Mouse (Mus musculus) limb, embryonic 14.5 days (tissue): ENCODE data around the gene 3110001I22Rik. TPM values are rescaled to one million over a fixed set of nuclear protein-coding genes. Genes with fewer than 3 reads are reported as not detected.
A peak's percentile ranks its signal among the peaks of the same experiment; 100 is the strongest.
"Not testable (repeated sequence)": the region's sequence is repeated elsewhere in the genome, so short reads cannot be mapped to it uniquely, and the experiment has no call there.

ENCODE experiments used
- ATAC-seq: fragments of 200-750 bp; cut with Nextera tagmentation; 2 replicates; pipeline ENCODE4 v1.8.0; 2017; ENCODE audit warnings: low read depth, moderate number of reproducible peaks, moderate TSS enrichment; ENCODE audit not compliant: low FRiP score
- DNase-seq: peaks from one replicate; pipeline ENCODE4 v3.0.0-alpha.2; 2015; ENCODE audit warnings: low spot score
- H3K27ac ChIP-seq: fragments of 300-500 bp; sonication (generic); replicated peaks from 2 replicates; pipeline ENCODE4 v1.5.1; 2014; ENCODE audit warnings: low read depth, mild to moderate bottlenecking, low read length, moderate library complexity, mixed read lengths
- H3K27me3 ChIP-seq: fragments of 300-500 bp; sonication (generic); 2 replicates; pipeline ENCODE4 v1.6.1; 2014; ENCODE audit warnings: low read length, mixed read lengths; ENCODE audit not compliant: control insufficient read depth, insufficient read depth
- H3K36me3 ChIP-seq: fragments of 300-500 bp; sonication (generic); 2 replicates; pipeline ENCODE4 v1.6.1; 2014; ENCODE audit warnings: mild to moderate bottlenecking, low read length, moderate library complexity, mixed read lengths; ENCODE audit not compliant: control insufficient read depth, insufficient read depth
- H3K4me1 ChIP-seq: fragments of 300-500 bp; sonication (generic); 2 replicates; pipeline ENCODE4 v1.6.1; 2014; ENCODE audit warnings: antibody characterized with exemption, low read length, mixed read lengths; ENCODE audit not compliant: control insufficient read depth, insufficient read depth
- H3K4me2 ChIP-seq: fragments of 300-500 bp; sonication (generic); replicated peaks from 2 replicates; pipeline ENCODE4 v1.6.1; 2014; ENCODE audit warnings: low read depth, mild to moderate bottlenecking, low read length, moderate library complexity; ENCODE audit not compliant: severe bottlenecking
- H3K4me3 ChIP-seq: fragments of 300-500 bp; sonication (generic); replicated peaks from 2 replicates; pipeline ENCODE4 v1.5.1; 2014; ENCODE audit warnings: low read length
- H3K9ac ChIP-seq: fragments of 300-500 bp; sonication (generic); 2 replicates; pipeline ENCODE4 v1.6.1; 2014; ENCODE audit warnings: mild to moderate bottlenecking, low read depth, low read length, moderate library complexity; ENCODE audit not compliant: severe bottlenecking
- H3K9me3 ChIP-seq: fragments of 300-500 bp; sonication (generic); 2 replicates; pipeline ENCODE4 v1.6.1; 2016; ENCODE audit warnings: low read length; ENCODE audit not compliant: control insufficient read depth
- POLR2A ChIP-seq: fragments of 200-500 bp; IDR thresholded peaks from 2 replicates; pipeline ENCODE4 v1.8.0; 2012; ENCODE audit warnings: inconsistent platforms, mild to moderate bottlenecking, moderate library complexity, borderline replicate concordance; ENCODE audit not compliant: insufficient read depth, insufficient read length; ENCODE audit errors: extremely low read depth
- whole genome bisulfite sequencing: fragments of 180-500 bp; shearing (Covaris S2); extraction: QIAGEN DNeasy Blood & Tissue Kit; methylation state at CpG from one replicate; pipeline ENCODE4 v1.1.7; 2014; 5-methylcytosine and 5-hydroxymethylcytosine counted together
- polyA plus RNA-seq, 2 experiments: library from polyadenylated mRNA; depleted of rRNA in 1 of 2; stranded (reverse) in 1 of 2; unstranded in 1 of 2; fragments of >200 nt; fragmentation: Nextera tagmentation in 1 of 2; extraction: Ambion mirVana in 1 of 2; gene quantifications; 2 replicates each; pipeline versions ENCODE4 v1.2.1 to v1.2.3; 2012 to 2014

The 3110001I22Rik gene
- polyA plus RNA-seq, 2 experiments: 4.3 to 5.2 TPM

DNA sequence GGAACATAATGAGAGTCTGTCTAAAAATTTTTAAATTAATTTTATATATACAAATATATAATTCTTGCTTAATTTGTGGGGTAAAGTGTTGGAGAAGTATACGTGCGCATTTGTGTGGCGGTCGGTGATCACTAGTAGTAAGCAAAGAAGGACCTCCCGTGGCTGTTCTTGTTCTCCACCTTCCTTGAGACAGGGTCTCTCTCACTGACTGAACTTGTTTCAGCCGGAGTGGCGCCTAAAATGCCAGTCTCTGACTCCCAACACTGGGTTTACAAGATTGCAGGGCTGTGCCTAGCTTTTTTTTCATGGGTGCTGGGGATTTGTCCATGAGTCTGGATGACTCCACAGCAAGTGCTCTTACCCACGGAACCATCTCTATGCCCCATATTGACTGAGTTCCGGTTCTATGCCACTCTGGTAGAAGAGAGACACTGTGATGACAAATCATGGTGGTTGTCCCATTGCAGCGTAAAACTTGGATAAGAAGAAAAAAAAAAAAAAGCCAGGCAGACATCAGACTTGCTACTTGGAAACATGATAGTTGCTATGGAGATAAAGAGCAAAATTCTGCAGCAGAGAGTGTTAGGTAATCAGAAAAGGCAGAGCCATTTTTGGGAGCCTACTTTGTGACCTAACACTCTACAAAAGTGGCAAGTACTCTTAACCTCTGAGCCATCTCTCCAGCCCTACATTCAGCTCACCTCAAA, 3.2 kb upstream of the 3110001I22Rik start:
- peaks cover 18% of the 10 kb centered on the region for H3K36me3 ChIP-seq
- H3K4me2 ChIP-seq: peak overlapping the region; percentile 79; the same call in 1 of the 2 replicates
- TF ChIP-seq POLR2A: no peak
- 0 out of 2 replicates have a peak overlapping the region, but pooled peaks have one; percentile 78 for H3K27ac ChIP-seq
- peak overlapping the region; percentile 69 for H3K4me3 ChIP-seq
- no peaks in the 10 kb centered on the region for H3K9me3 ChIP-seq
- H3K27me3 ChIP-seq: no peaks in the 10 kb centered on the region
- 0 out of 2 replicates have a peak overlapping the region, but pooled peaks have one; percentile 81 for H3K9ac ChIP-seq
- WGBS: 84% methylated on average over 10 of the region's 10 CpGs
- ATAC-seq: no peak
- no peak for DNase-seq
- peaks cover 15% of the 10 kb centered on the region for H3K4me1 ChIP-seq

DNA sequence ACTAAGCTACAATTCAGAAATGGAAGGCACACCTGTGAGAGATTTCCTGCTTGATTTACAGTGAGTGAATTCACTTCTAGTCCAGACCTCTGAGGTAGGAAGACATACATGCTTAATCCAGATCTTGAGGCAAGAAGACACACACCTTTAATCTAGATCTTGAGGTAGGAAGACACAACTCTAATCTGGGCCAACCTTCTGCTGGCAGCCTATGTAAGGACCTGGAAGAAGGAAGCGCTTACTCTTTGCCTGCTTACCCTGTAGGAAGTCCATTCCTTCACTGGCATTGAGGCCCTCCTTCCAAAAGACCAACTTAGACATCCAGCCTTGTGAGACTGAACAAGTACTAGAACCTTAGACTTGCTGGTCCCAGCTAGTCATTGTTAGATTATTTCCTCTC, 2.4 kb upstream of the 3110001I22Rik start:
- H3K36me3 ChIP-seq: peaks cover 18% of the 10 kb centered on the region
- WGBS: 94% methylated on average over 1 of the region's 1 CpGs
- H3K4me2 ChIP-seq: no peak overlapping the region
- H3K4me1 ChIP-seq: peaks cover 15% of the 10 kb centered on the region
- H3K4me3 ChIP-seq: no peak overlapping the region
- ATAC-seq: no peak
- H3K27ac ChIP-seq: no peak overlapping the region
- H3K9ac ChIP-seq: no peak overlapping the region
- TF ChIP-seq POLR2A: no peak
- no peaks in the 10 kb centered on the region for H3K9me3 ChIP-seq
- DNase-seq: no peak
- no peaks in the 10 kb centered on the region for H3K27me3 ChIP-seq

GRCm38 (mm10) chr16:13670896-13671295, 833 bp upstream of the 3110001I22Rik start:
- not testable (repeated sequence) for H3K36me3 ChIP-seq, H3K27ac ChIP-seq, H3K4me3 ChIP-seq, H3K9ac ChIP-seq, ATAC-seq, DNase-seq, H3K9me3 ChIP-seq, H3K27me3 ChIP-seq
- WGBS: 79% methylated on average over 5 of the region's 5 CpGs
- H3K4me2 ChIP-seq: peak overlapping the region; percentile 53
- H3K4me1 ChIP-seq: peaks cover 15% of the 10 kb centered on the region

- H3K9ac ChIP-seq: peak overlapping the region; percentile 92
- peak overlapping the region; percentile 53 for H3K4me2 ChIP-seq
- peaks cover 13% of the 10 kb centered on the region for H3K36me3 ChIP-seq
- 3% methylated on average over 20 of the region's 20 CpGs for WGBS
- ATAC-seq (peak; percentile 31; the same call in 1 of the 2 replicates), DNase-seq (peak; percentile 53)
- H3K27ac ChIP-seq: peak overlapping the region; percentile 65; the same call in 1 of the 2 replicates
- peaks cover 9% of the 10 kb centered on the region for H3K4me1 ChIP-seq
- H3K4me3 ChIP-seq: peak overlapping the region; percentile 97
- H3K27me3 ChIP-seq: no peaks in the 10 kb centered on the region
- no peak for TF ChIP-seq POLR2A
- no peaks in the 10 kb centered on the region for H3K9me3 ChIP-seq
These were observed 713 bp downstream of the 3110001I22Rik start for GRCm38 (mm10) chr16:13672386-13672898.

DNA sequence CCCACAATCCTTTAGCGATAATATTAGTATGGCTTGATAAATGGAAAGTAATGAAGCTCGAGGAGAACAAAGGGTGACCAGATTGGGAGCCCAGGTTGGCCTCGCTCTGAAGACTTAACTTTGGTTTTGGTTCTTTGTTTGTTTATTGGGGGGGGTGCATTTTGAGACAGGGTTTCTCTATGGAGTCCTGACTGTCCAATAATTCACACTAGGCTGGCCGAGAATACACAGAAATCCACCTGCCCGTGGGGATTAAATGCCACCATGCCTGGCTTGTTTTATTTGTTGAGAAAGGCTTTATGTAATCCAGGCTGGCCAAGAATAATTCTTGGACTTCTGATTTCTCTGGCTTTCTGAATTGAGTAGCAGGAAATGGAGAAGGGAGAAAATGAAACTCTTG, 1.4 kb downstream of the 3110001I22Rik start:
- Histone ChIP-seq H3K9me3 (no peaks in the 10 kb centered on the region), H3K9ac (peak overlapping the region; percentile 92; the same call in 1 of the 2 replicates), H3K4me3 (peak overlapping the region; percentile 97), H3K4me1 (peaks cover 9% of the 10 kb centered on the region), H3K4me2 (peak overlapping the region; percentile 53), H3K27ac (no peak overlapping the region), H3K27me3 (no peaks in the 10 kb centered on the region), H3K36me3 (peaks cover 19% of the 10 kb centered on the region)
- no peak for DNase-seq
- no peak for ATAC-seq
- no peak for TF ChIP-seq POLR2A
- 77% methylated on average over 5 of the region's 5 CpGs for WGBS
